Mouse (Mus musculus): ENCODE measurements around the gene Apobec2.

Apobec2 gene

GRCm38 (mm10) chr17:48408526-48409291, 24.0 kb downstream of the Apobec2 start:
- DNase-seq (ENCODE audit: low spot score), result peak; percentile 80

DNA sequence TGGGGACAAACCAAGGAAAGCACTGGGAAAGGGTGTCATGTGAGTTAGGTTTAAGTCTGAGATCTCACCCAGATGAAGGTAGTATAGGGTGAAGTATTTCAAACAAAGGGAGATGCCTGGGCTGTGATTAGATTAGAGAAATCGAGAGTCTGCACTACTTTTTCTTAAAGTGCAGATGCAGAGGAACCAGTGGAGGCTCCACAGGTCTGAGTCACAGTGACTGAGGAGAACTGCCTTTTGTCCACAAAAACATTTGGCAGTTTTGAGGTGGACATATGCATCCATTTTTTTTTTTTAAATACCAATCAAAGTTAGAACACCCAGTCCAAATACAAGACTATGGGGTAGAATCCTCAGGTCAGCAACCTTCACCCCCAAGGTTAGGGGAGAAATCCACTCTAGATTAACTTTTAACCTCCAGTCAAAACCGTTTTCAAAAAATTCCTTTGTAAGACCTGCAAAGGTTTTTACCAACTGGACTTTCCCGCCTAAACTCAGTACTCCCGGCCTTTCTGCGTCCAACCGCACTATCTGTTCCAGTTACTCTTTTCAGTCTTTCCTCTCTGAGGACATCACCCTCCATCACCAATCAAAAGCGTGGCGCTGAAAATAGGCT, 24.7 kb downstream of the Apobec2 start:
- no peak for DNase-seq (ENCODE audit: low spot score)

DNA sequence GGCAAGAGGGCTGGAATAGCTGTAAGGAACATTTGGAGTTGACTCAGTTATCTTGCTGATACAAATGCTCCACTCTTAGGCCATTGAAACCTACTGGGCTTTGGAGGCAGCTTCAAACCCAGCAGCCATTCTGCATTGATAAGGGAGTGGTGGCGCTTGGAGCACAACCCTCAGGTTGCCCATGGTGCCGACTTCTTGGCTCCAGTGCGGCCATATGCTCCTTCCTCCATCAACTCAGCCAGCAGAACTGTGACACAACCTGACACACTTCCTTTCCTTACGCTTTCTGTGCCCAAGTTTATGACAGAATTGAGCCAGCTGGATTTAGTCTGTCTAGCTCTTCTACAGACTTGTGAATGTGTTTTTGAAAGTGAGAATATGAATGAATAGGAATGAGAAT, 25.6 kb downstream of the Apobec2 start:
- no peak for DNase-seq (ENCODE audit: low spot score)

- no peak for DNase-seq (ENCODE audit: low spot score)
These were observed 28.0 kb downstream of the Apobec2 start for GRCm38 (mm10) chr17:48404706-48405105.

DNA sequence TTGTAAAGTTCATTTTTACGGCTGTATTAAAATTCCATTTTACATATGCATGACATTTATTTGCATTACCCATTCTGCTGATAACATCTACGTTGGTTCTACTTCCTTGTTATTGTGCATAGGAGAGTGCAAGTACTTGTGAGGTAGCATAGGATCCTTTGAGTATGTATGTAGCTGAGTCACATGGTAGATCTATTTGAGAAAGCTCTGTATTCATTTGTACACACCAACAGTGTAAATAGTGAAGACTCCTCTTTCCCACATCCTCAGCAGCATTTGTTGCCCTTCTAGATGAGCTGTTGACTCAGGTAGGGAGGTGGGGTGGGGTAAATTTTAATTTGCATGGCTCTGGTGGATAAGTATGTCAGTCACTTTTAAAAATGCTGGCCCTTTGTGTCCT, 28.9 kb downstream of the Apobec2 start:
- DNase-seq (ENCODE audit: low spot score), result no peak

DNA sequence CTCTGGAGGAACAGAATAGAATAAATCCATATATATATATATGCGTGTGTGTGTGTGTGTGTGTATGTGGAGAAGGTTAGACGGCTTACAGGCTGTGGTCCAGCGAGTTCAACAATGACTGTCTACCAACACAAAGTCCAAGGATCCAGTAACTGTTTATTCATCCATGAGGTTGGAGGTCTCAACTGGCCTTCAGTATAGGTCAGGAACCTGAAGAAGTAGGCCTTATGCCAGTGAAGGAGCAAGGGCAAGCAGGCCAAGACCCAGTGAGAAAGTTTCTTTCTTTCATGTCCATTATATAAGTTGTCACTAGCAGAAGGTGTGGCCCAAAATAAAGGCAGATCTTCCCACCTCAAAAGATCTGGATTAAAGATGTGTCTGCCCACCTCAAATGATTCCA, 30.0 kb downstream of the Apobec2 start:
- DNase-seq (ENCODE audit: low spot score), result no peak

GRCm38 (mm10) chr17:48401710-48402109, 31.0 kb downstream of the Apobec2 start:
- DNase-seq (ENCODE audit: low spot score), result no peak

DNA sequence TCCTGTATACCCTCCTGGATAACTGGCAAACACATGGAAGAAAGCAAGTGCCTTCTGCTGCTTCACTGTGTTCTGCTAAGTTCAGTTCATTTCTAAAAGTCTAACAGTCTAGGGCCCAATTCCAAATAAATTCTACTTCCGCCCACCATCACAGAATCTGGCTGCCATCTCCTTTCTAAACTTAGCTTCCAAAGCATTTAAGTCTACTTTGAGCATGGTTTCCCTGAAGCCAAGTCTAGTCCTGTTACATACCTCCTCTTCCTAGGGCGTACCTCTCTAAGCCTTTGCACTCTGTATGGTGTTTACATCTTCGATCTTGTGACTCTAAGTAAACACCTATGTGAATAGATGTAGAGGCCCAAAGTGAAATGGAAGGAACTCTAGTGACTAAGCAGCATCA, 40.1 kb downstream of the Apobec2 start:
- DNase-seq (ENCODE audit: low spot score), result no peak

DNA sequence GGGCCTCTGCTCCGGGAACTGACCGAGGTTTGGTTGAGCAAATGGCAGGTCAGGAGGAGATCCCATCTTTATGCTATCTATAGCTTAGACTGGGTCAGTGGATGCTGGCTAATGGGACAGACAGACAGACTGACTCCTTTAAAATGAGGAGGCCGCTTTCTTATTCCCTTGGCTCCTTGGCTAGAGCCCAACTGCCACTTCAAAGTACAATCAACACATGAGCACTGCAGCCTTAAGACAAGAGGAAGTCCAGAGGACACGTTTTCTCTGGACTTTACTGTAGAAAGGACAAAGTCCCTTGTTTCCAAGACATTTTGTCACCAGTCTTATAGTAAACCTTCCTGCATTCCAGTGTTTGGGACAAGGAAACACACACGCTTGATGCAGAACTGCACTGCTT, 41.3 kb downstream of the Apobec2 start:
- DNase-seq (ENCODE audit: low spot score), result no peak

- no peak for DNase-seq (ENCODE audit: low spot score)
These were observed 43.3 kb downstream of the Apobec2 start for GRCm38 (mm10) chr17:48389442-48389841.

GRCm38 (mm10) chr17:48388666-48389065, 44.1 kb downstream of the Apobec2 start:
- DNase-seq (ENCODE audit: low spot score), result no peak

DNA sequence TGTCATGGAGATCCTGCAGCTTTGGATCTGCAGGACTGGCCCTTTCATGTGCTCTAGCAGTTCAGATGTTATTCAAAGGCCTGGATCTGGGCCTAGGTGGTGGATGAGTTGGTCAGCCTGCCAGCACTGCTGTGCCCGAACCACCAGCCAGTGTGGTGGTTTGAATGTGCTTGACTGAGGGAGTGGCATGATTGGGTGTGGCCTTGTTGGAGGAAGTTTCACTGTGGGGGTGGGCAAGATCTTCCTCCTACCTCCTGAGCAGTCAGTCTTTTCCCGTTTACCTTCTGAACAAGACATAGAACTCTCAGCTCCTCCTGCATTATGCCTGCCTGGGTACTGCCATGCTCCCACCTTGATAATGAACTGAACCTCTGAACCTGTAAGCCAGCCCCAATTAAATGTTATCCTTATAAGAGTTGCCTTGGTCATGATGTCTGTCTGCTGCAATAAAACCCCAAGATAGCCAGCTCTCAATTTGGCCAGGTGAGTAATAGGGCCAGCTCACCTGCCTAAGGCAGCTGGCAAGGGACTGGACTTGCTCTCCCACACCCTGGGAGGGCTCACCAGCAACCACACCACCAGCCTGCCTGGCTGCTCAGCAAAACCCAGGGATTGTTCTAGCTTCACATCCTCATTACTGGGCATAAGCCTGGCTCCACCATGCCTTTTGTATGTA, 46.8 kb downstream of the Apobec2 start:
- DNase-seq (ENCODE audit: low spot score), result no peak

- DNase-seq (ENCODE audit: low spot score), result no peak
These were observed 53.7 kb downstream of the Apobec2 start for GRCm38 (mm10) chr17:48379050-48379449.

GRCm38 (mm10) chr17:48376102-48376501, 56.6 kb downstream of the Apobec2 start:
- DNase-seq (ENCODE audit: low spot score), result no peak

GRCm38 (mm10) chr17:48372987-48373386, 59.7 kb downstream of the Apobec2 start:
- DNase-seq (ENCODE audit: low spot score), result no peak

DNA sequence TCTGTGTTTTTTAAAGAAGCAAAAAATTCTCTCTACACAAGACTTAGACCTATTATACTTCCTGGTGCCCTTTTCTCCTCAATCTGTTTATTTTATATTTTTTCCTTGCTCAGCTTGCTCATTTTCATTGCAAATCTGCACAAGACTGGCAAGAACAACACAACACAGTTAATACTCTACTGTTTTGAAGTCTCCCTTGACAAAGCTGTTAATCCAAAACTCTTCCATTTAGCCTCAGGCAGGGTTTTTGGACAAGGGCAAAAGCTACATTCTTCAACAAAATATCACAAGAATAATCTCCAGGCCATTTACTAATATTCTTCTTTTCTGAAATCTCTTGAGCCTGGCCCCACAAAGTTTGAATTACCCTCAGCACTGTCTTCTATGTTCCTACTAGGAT, 61.1 kb downstream of the Apobec2 start:
- DNase-seq (ENCODE audit: low spot score), result no peak
